Mouse (Mus musculus) skeletal muscle tissue, postnatal 0 days (tissue): Measurements from ENCODE around the gene Phf6. TPM values are rescaled to one million over a fixed set of nuclear protein-coding genes. Genes with fewer than 3 reads are reported as not detected.

Experiments
- polyA plus RNA-seq: library from polyadenylated mRNA; unstranded; fragments of >200 nt; fragmentation: Nextera tagmentation; extraction: Ambion mirVana; gene quantifications from 2 replicates; pipeline ENCODE4 v1.2.1, GENCODE M21; 2015

Phf6 gene
- polyA plus RNA-seq = 4.3 and 5.0 TPM in 2 replicates

DNA sequence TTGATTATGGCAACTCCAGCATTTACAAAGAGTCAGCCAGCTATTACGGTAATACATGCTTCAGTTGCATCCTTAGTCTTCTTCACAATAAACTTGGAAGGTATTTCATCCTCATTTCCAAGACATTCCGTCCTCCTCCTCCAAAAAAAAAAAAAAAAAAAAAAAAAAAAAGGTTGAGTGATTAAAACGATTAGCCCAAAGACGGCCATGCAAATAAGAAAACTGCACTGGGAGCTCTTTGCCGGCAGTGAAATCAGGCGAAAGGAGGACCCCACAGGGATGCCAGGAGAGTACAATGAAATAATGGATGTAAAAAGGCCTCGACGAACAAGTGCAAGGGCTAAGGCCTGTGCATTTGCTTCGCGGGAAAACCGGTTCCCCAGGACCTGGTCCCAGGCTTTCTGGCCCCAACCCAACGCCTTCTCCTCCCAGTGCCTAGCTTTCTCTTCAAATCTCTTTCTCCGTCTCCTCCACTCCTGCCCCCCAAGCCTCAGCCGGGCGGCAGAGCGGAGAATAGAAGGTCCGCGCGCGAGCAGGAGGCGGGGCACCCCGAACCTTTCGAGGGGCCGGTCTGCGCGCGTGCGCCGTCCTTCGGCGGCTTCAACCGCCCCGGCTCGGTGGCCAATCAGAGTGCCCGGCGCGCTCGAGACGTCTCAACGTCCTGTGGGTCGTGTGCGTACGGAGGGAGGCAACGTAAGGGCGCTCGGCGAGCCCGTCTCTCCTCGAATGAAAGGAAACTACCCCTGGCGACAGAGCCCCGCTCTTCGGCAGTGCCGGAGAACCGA lies at the start of gene Phf6:
Phf6 (plus strand) TSS at position 680 of the 785 bp plus-strand sequence.

DNA sequence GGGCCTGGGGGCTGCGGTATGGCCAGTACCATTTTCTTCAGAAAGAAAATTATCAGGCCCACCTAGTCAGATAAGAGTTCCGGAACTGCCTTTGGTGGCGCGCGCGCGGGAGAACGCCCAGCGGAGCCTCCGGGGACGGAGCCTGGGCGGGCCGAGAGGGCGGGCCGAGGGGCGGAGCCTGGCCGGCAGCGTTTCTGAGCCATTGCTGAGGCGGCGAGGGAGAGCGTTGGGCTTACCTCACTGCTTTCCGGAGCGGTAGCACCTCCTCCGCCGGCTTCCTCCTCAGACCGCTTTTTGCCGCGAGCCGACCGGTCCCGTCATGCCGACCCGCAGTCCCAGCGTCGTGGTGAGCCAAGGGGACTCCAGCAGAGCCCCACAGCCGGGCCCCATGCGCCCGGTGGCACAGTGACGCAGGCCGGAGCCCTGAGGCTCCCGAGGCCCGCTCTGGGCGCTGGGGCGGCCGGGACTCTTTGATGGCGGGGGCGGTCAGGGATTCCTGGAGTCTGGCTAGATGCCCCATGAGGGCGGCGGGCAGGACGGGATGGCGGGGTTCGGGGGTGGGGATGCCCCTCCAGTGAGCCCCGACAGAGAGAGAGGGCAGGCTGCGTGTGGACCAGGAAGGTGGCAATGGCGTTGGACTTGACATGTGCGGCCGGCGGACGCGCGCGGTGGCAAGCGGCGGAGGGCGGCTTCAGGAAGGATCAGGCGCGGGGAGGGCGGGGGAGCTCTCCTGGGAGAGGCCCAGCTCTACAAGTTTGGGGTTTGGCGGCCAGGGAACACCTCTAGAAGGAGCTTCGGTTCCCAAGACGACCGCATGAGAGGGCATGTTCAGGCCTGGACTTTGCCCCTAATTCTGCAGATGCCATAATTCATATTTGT lies 76.1 kb downstream of the Phf6 start, which contains the start of gene Hprt:
Hprt (plus strand) TSS at position 233 of the 879 bp plus-strand sequence.

Other genes starting within 250 kb of the Phf6 start
- 0.16 and 0.24 TPM in 2 replicates for gene Ccdc160, start 121.1 kb upstream of the Phf6 start, polyA plus RNA-seq
- 169 and 178 TPM in 2 replicates for gene Hprt, start 75.9 kb downstream of the Phf6 start, polyA plus RNA-seq